Mouse (Mus musculus) ES-Bruce4 (cell line): ENCODE results near the gene Anks1b.

Experiments
- CTCF ChIP-seq: IDR thresholded peaks from one replicate; pipeline ENCODE4 v1.8.1; 2011; ENCODE audit warnings: low read depth, low read length
- EP300 ChIP-seq: IDR thresholded peaks from 2 replicates; pipeline ENCODE4 v1.6.1; 2011; ENCODE audit warnings: low read depth, low read length; ENCODE audit not compliant: insufficient read depth
- POLR2A ChIP-seq: IDR thresholded peaks from one replicate; pipeline ENCODE4 v1.8.1; 2011; ENCODE audit warnings: low read length; ENCODE audit not compliant: insufficient read depth

GRCm38 (mm10) chr10:90983046-90983445, 1109.7 kb downstream of the Anks1b start:
- TF ChIP-seq CTCF (no peak), POLR2A (no peak), EP300 (no peak)
